Mouse (Mus musculus) frontal cortex, adult 2 months (tissue): ENCODE results near the gene Mipol1. TPM values are rescaled to one million over a fixed set of nuclear protein-coding genes. Genes with fewer than 3 reads are reported as not detected.

Experiments
- DNase-seq, 2 experiments: peaks; one replicate each; pipeline ENCODE4 v3.0.0; 2022; ENCODE audit warnings: low spot score in 1 of 2; ENCODE audit errors: extremely low spot score in 1 of 2
- polyA plus RNA-seq: library from polyadenylated mRNA; depleted of rRNA; stranded (reverse); fragments of >200 nt; gene quantifications from 2 replicates; pipeline ENCODE4 v1.2.3, GENCODE M21; 2012; rRNA removed

Mipol1 gene
- polyA plus RNA-seq, 1 experiment: 4.3 TPM

DNA sequence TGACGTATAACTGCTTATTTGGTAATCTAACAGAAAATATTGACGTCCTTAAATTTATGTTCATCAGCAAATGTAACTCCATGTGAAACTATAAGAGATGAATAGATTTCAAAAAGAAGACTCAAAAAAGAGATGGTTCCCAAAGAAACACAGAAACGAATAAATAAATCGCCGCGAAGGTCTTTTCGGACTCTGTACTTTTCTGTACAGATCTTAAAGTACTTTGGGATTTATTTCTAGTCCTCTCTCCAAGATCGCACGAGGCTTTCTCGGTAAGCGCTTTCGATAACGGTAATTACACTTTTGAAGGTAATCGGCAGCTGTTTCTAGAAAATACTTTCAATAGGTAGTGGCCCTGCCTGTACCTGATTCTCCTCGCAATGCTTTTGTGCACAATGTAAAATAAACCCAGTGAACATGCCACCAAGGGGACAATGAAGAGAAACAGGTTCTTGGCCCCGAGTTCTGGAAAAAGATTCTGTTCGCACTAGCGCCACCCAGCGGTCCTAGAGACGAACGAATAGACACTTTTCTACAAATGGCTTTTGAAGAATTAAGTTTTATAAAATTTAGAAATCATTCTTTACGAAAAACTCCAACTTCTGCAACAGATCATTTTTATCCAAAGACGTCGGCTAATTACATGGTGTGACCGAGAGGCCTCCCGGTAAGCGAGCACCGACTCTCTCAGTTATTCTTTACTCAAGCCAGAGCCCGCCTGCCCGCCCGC lies 314.6 kb downstream of the Mipol1 start:
- no peak for DNase-seq

DNA sequence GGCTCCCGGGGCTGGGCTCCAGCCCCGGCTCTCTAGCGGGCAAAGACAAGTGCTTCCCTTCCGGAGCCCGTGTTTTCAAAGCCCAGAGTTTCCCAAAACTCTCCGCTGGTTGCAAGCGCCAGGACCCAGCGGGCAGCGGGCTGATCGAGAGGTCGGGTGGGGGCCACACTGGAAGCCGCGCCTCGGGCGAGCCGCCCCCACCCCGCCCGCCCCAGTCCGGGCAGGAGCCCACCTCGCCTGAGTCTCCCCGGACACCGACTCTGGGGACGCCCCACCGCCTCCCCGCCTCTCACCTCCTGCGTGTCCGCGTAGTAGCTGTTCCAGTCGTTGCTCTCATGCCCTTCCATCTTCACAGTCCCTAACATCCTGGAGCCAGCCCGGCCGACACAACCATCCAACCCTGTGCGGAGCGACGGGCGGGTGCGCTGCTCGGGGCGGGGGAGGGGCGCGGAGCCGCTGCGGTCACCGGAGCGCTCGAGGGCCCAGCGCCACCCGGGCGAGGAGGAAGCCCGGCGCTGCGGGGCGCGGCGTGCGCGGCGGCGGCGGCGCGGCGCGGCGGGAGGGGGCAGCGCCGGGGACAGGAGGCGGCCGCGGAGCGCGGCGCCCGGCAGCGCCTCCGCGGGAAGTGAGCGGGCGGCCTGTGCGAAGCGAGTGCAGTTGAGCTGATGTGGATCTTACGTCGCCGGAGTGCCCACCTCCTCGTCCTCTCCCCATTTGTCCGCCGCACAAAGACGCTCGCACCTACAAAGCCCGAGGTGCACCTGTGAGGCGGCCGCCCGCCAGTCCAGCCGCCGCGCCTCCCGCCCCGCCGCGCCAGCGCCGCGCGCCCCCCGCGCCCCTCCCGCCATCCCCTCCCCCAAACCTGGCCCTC lies 315.4 kb downstream of the Mipol1 start:
- DNase-seq: no peak

Other genes starting within 250 kb of the Mipol1 start
- gene Slc25a21, start 33.0 kb upstream of the Mipol1 start, polyA plus RNA-seq: 0.54 and 0.65 TPM in 2 replicates
- gene Prps1l3, start within 50 bp of the Mipol1 start, polyA plus RNA-seq: 9.6 and 10.8 TPM in 2 replicates